ENCODE assay signal across 10 mouse cellular contexts in the genomic region with DNA sequence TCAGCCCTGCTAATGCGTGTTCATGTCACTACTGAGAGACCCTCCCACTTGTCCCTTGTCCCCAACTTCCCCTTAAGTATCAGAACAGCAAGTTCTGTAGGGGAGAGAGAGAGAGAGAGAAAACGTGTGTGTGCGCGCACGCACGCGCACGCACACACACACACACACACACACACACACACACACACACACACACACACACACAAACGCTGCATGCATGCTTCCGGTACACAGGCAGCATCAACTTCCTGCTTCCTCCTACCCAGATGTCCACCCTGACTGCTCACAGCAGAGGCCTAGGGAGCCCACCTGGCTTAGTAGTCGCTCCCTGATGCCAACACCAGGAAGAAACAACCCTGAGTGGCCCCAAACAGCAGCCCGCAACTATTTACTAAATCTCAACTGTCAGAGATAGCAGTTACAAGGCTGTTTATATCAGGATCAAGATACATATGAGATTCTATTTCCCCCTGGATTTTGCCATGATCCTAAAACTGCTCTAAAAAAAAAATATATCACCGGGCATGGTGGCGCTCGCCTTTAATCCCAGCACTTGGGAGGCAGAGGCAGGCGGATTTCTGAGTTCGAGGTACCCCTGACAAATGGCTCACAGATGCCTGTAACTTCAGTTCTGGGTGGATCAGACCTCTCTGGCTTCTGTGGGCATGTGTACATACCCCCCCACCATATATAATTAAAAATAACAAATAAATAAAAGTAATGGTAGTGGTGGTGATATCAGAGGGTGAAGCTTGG. TPM values are rescaled to one million over a fixed set of nuclear protein-coding genes. Genes with fewer than 3 reads are reported as not detected.
A peak's percentile ranks its signal among the peaks of the same experiment; 100 is the strongest.
DNase-seq lines count a peak whose midpoint lies in the region; ATAC-seq and TF ChIP-seq lines count a peak whose summit lies in the region.
"Had no signal": no experiment of that assay in that cellular context is flagged by ENCODE, and none has a peak within 500 bp of the region (broad histone marks: within the 10 kb centered on the region; RNA-seq: fewer than 3 reads in every experiment).

No protein-coding gene starts in this region.

- no peak for TF ChIP-seq CTCF in hindbrain, postnatal 0 days (IDR thresholded peaks at IDR 0.05; ENCODE audit: low read depth)

- no peak overlapping the region for H3K4me2 ChIP-seq in hindbrain, embryonic 12.5 days (replicated peaks)
- no peak overlapping the region for H3K4me2 ChIP-seq in hindbrain, postnatal 0 days (ENCODE audit: low read depth, low read length)
- peak overlapping the region; percentile 17; the same call in 1 of the 2 replicates for H3K4me2 ChIP-seq in liver, embryonic 11.5 days
- H3K4me2 ChIP-seq: limb, embryonic 13.5 days; neural tube, embryonic 13.5 days had no signal

- H3K4me3 ChIP-seq in hindbrain, embryonic 12.5 days, result no peak overlapping the region
- no peak overlapping the region for H3K4me3 ChIP-seq in hindbrain, postnatal 0 days (ENCODE audit: low read length)
- no peak overlapping the region for H3K4me3 ChIP-seq in liver, embryonic 11.5 days (ENCODE audit: low read depth, low read length)
- H3K4me3 ChIP-seq: limb, embryonic 13.5 days; neural tube, embryonic 13.5 days had no signal

- no peaks in the 10 kb centered on the region for H3K27me3 ChIP-seq in hindbrain, embryonic 12.5 days
- no peaks in the 10 kb centered on the region for H3K27me3 ChIP-seq in hindbrain, postnatal 0 days (ENCODE audit: insufficient read depth, low read length)
- H3K27me3 ChIP-seq in liver, embryonic 11.5 days (replicated peaks; ENCODE audit: control insufficient read depth, insufficient read depth, low read length), result no peaks in the 10 kb centered on the region
- H3K27me3 ChIP-seq: limb, embryonic 13.5 days; neural tube, embryonic 13.5 days had no signal

- WGBS in hindbrain, embryonic 12.5 days, result 90% methylated on average over 17 of the region's 17 CpGs
- WGBS in hindbrain, postnatal 0 days, result 86% methylated on average over 10 of the region's 17 CpGs
- 63% methylated on average over 17 of the region's 17 CpGs for WGBS in liver, embryonic 11.5 days

- peaks cover 20% of the 10 kb centered on the region for H3K36me3 ChIP-seq in hindbrain, embryonic 12.5 days
- H3K36me3 ChIP-seq in hindbrain, postnatal 0 days (ENCODE audit: insufficient read depth, low read length), result peaks cover 21% of the 10 kb centered on the region
- peaks cover 10% of the 10 kb centered on the region; the same call in 1 of the 2 replicates for H3K36me3 ChIP-seq in liver, embryonic 11.5 days (ENCODE audit: control insufficient read depth, insufficient read depth, low read length)

- DNase-seq in hindbrain, postnatal 0 days (ENCODE audit: low spot score), result no peak
- DNase-seq in T-cell, adult 2 months (ENCODE audit: low spot score), result peak; percentile 68
- DNase-seq in liver, embryonic 11.5 days (ENCODE audit: low spot score), result no peak
- DNase-seq in spleen, postnatal 36 days (ENCODE audit: low spot score in 2 of 2), result peak; percentile 63 to 67
- no peak for DNase-seq in layer of hippocampus, adult 18-20 months (ENCODE audit: low spot score in 2 of 2)
- no peak for DNase-seq in MN1 (ENCODE audit: low spot score)
- no peak for DNase-seq in testis, postnatal 14 days (ENCODE audit: low spot score)

- H3K9me3 ChIP-seq in hindbrain, embryonic 12.5 days (replicated peaks), result no peaks in the 10 kb centered on the region
- H3K9me3 ChIP-seq in hindbrain, postnatal 0 days (ENCODE audit: low read length), result no peaks in the 10 kb centered on the region
- no peaks in the 10 kb centered on the region for H3K9me3 ChIP-seq in liver, embryonic 11.5 days (ENCODE audit: control insufficient read depth, low read length)
- H3K9me3 ChIP-seq: limb, embryonic 13.5 days; neural tube, embryonic 13.5 days had no signal

- no peak for ATAC-seq in hindbrain, embryonic 12.5 days (ENCODE audit: low FRiP score)
- no peak for ATAC-seq in hindbrain, postnatal 0 days
- ATAC-seq in liver, embryonic 11.5 days (replicated peaks; ENCODE audit: low FRiP score), result no peak

- H3K9ac ChIP-seq in hindbrain, embryonic 12.5 days, result peak overlapping the region; percentile 18; the same call in 1 of the 2 replicates
- no peak overlapping the region for H3K9ac ChIP-seq in hindbrain, postnatal 0 days (replicated peaks; ENCODE audit: low read length)
- H3K9ac ChIP-seq in liver, embryonic 11.5 days (ENCODE audit: low read depth, low read length), result no peak overlapping the region
- H3K9ac ChIP-seq: limb, embryonic 13.5 days; neural tube, embryonic 13.5 days had no signal

- peaks cover 23% of the 10 kb centered on the region for H3K4me1 ChIP-seq in hindbrain, embryonic 12.5 days
- peaks cover 20% of the 10 kb centered on the region for H3K4me1 ChIP-seq in hindbrain, postnatal 0 days (ENCODE audit: insufficient read depth, low read length)
- H3K4me1 ChIP-seq in liver, embryonic 11.5 days (replicated peaks; ENCODE audit: control insufficient read depth, insufficient read depth, low read length), result peaks cover 32% of the 10 kb centered on the region

- no peak overlapping the region; the same call in 1 of the 2 replicates for H3K27ac ChIP-seq in hindbrain, embryonic 12.5 days
- H3K27ac ChIP-seq in hindbrain, postnatal 0 days, result no peak overlapping the region
- 0 out of 2 replicates have a peak overlapping the region, but pooled peaks have one; percentile 3 for H3K27ac ChIP-seq in liver, embryonic 11.5 days (ENCODE audit: low read depth, low read length)
- H3K27ac ChIP-seq: limb, embryonic 13.5 days; neural tube, embryonic 13.5 days had no signal

RNA-seq across cellular contexts. Expression of gene Pkn1, which starts 3.5 kb away (rescaled TPM):
- 34.6 and 38.3 TPM in 2 replicates for polyA plus RNA-seq in hindbrain, embryonic 12.5 days (2016; fragmentation: Nextera tagmentation; extraction: Ambion mirVana)
- total RNA-seq in hindbrain, postnatal 0 days (2014; rRNA removed), result 54.7 and 65.6 TPM in 2 replicates
- polyA plus RNA-seq in hindbrain, postnatal 0 days (2015; fragmentation: Nextera tagmentation; extraction: Ambion mirVana), result 18.2 and 21.8 TPM in 2 replicates
- polyA plus RNA-seq in liver, embryonic 11.5 days (2014; fragmentation: Nextera tagmentation; extraction: Ambion mirVana), result 23.3 and 24.3 TPM in 2 replicates
- total RNA-seq in layer of hippocampus, adult 18-20 months (2021), result 10 to 100 TPM; 43.5 to 46.1 TPM

RNA-seq across cellular contexts. Expression of gene Ddx39, which starts 19.4 kb away (rescaled TPM):
- polyA plus RNA-seq in hindbrain, embryonic 12.5 days (2016; fragmentation: Nextera tagmentation; extraction: Ambion mirVana), result 119 and 135 TPM in 2 replicates
- total RNA-seq in hindbrain, postnatal 0 days (2014; rRNA removed), result 36.2 and 44.6 TPM in 2 replicates
- polyA plus RNA-seq in hindbrain, postnatal 0 days (2015; fragmentation: Nextera tagmentation; extraction: Ambion mirVana), result 72.3 and 75.9 TPM in 2 replicates
- 375 and 420 TPM in 2 replicates for polyA plus RNA-seq in liver, embryonic 11.5 days (2014; fragmentation: Nextera tagmentation; extraction: Ambion mirVana)
- 10 to 100 TPM; 14.9 to 16.8 TPM for total RNA-seq in layer of hippocampus, adult 18-20 months (2021)

RNA-seq across cellular contexts. Expression of gene Ptger1, which starts 29.1 kb away (rescaled TPM):
- 0.70 and 0.93 TPM in 2 replicates for polyA plus RNA-seq in hindbrain, embryonic 12.5 days (2016; fragmentation: Nextera tagmentation; extraction: Ambion mirVana)
- total RNA-seq in hindbrain, postnatal 0 days (2014; rRNA removed), result 2.6 and 4.7 TPM in 2 replicates
- polyA plus RNA-seq in hindbrain, postnatal 0 days (2015; fragmentation: Nextera tagmentation; extraction: Ambion mirVana), result 0.40 and 0.49 TPM in 2 replicates
- 0.49 and 0.53 TPM in 2 replicates for polyA plus RNA-seq in liver, embryonic 11.5 days (2014; fragmentation: Nextera tagmentation; extraction: Ambion mirVana)
- under 1 TPM; 0.57 to 0.79 TPM for total RNA-seq in layer of hippocampus, adult 18-20 months (2021)

RNA-seq across cellular contexts. Expression of gene Gipc1, which starts 43.1 kb away (rescaled TPM):
- polyA plus RNA-seq in hindbrain, embryonic 12.5 days (2016; fragmentation: Nextera tagmentation; extraction: Ambion mirVana), result 188 and 193 TPM in 2 replicates
- total RNA-seq in hindbrain, postnatal 0 days (2014; rRNA removed), result 71.5 and 84.9 TPM in 2 replicates
- 114 and 121 TPM in 2 replicates for polyA plus RNA-seq in hindbrain, postnatal 0 days (2015; fragmentation: Nextera tagmentation; extraction: Ambion mirVana)
- 113 and 114 TPM in 2 replicates for polyA plus RNA-seq in liver, embryonic 11.5 days (2014; fragmentation: Nextera tagmentation; extraction: Ambion mirVana)
- total RNA-seq in layer of hippocampus, adult 18-20 months (2021), result 10 to 100 TPM; 52.1 to 59.2 TPM

RNA-seq across cellular contexts. Expression of gene Adgre5, which starts 45.6 kb away (rescaled TPM):
- 18.9 and 19.8 TPM in 2 replicates for polyA plus RNA-seq in hindbrain, embryonic 12.5 days (2016; fragmentation: Nextera tagmentation; extraction: Ambion mirVana)
- total RNA-seq in hindbrain, postnatal 0 days (2014; rRNA removed), result 9.2 and 10.4 TPM in 2 replicates
- 8.2 and 8.6 TPM in 2 replicates for polyA plus RNA-seq in hindbrain, postnatal 0 days (2015; fragmentation: Nextera tagmentation; extraction: Ambion mirVana)
- polyA plus RNA-seq in liver, embryonic 11.5 days (2014; fragmentation: Nextera tagmentation; extraction: Ambion mirVana), result 16.8 and 17.2 TPM in 2 replicates
- 10 to 100 TPM in 1 of 2 experiments, 1 to 10 TPM in 1; 8.8 to 10.5 TPM for total RNA-seq in layer of hippocampus, adult 18-20 months (2021)

Comparison
In these comparisons a context has a peak if more than half of its experiments do, and no peak if none do; other contexts are left out.
1. DNase-seq: peak in T-cell, adult 2 months (single experiment) and spleen, postnatal 36 days (2 of 2); none in hindbrain, postnatal 0 days (single experiment), liver, embryonic 11.5 days (single experiment), layer of hippocampus, adult 18-20 months (0 of 2), MN1 (single experiment) and testis, postnatal 14 days (single experiment).